ENCODE assay signal across 14 mouse cellular contexts in genomic region chr1:19213171-19213570, GRCm38 (mm10). TPM values are rescaled to one million over a fixed set of nuclear protein-coding genes. Genes with fewer than 3 reads are reported as not detected.
DNase-seq lines count a peak whose midpoint lies in the region; ATAC-seq lines count a peak whose summit lies in the region.
"Had no signal": no experiment of that assay in that cellular context is flagged by ENCODE, and none has a peak within 500 bp of the region (broad histone marks: within the 10 kb centered on the region; RNA-seq: fewer than 3 reads in every experiment).

No protein-coding gene starts in this region.

- no peak for DNase-seq in kidney, postnatal 14 days
- DNase-seq in hindbrain, embryonic 11.5 days (ENCODE audit: low spot score): no peak
- no peak for DNase-seq in midbrain, embryonic 10.5 days (ENCODE audit: low spot score)
- DNase-seq in lung, postnatal 25 days (ENCODE audit: low spot score): no peak
- DNase-seq in ovary, adult 18-20 months (ENCODE audit: low spot score): no peak
- DNase-seq: adrenal gland, adult 8-10 months; cerebellum, adult 18-20 months; gastrocnemius, postnatal 36 days; kidney, adult 18-20 months; lung, adult 2 months; thymus, postnatal 25 days had no signal

- H3K4me2 ChIP-seq in kidney, embryonic 16.5 days (replicated peaks; ENCODE audit: low read depth, low read length): peak overlapping the region; percentile 37
- peak overlapping the region; percentile 26 for H3K4me2 ChIP-seq in hindbrain, embryonic 11.5 days (replicated peaks; ENCODE audit: low read depth, low read length)
- H3K4me2 ChIP-seq in neural tube, embryonic 15.5 days: peak overlapping the region; percentile 15

- H3K27ac ChIP-seq in kidney, embryonic 16.5 days (ENCODE audit: low read length): 0 out of 2 replicates have a peak overlapping the region, but pooled peaks have one; percentile 50
- no peak overlapping the region for H3K27ac ChIP-seq in hindbrain, embryonic 11.5 days (ENCODE audit: low read depth, low read length)
- no peak overlapping the region for H3K27ac ChIP-seq in midbrain, embryonic 10.5 days (replicated peaks)
- H3K27ac ChIP-seq in neural tube, embryonic 15.5 days (replicated peaks): peak overlapping the region; percentile 28; the same call in 1 of the 2 replicates

- peaks cover 92% of the 10 kb centered on the region for H3K27me3 ChIP-seq in kidney, embryonic 16.5 days (ENCODE audit: insufficient read depth, low read length)
- peaks cover 67% of the 10 kb centered on the region for H3K27me3 ChIP-seq in hindbrain, embryonic 11.5 days (ENCODE audit: control insufficient read depth, insufficient read depth, low read length)
- peaks cover 100% of the 10 kb centered on the region for H3K27me3 ChIP-seq in midbrain, embryonic 10.5 days (ENCODE audit: low read depth, poor library complexity, severe bottlenecking)
- H3K27me3 ChIP-seq in neural tube, embryonic 15.5 days (replicated peaks): peaks cover 61% of the 10 kb centered on the region

- H3K4me3 ChIP-seq in kidney, embryonic 16.5 days (ENCODE audit: low read length): peak overlapping the region; percentile 54
- peak overlapping the region; percentile 41 for H3K4me3 ChIP-seq in hindbrain, embryonic 11.5 days (ENCODE audit: low read depth, low read length)
- H3K4me3 ChIP-seq in midbrain, embryonic 10.5 days: 0 out of 2 replicates have a peak overlapping the region, but pooled peaks have one; percentile 14
- H3K4me3 ChIP-seq in neural tube, embryonic 15.5 days (replicated peaks): peak overlapping the region; percentile 15; the same call in 1 of the 2 replicates

- no peaks in the 10 kb centered on the region for H3K4me1 ChIP-seq in kidney, embryonic 16.5 days (ENCODE audit: insufficient read depth, low read length)
- H3K4me1 ChIP-seq in hindbrain, embryonic 11.5 days (replicated peaks; ENCODE audit: control insufficient read depth, insufficient read depth, low read length): no peaks in the 10 kb centered on the region
- peaks cover 16% of the 10 kb centered on the region for H3K4me1 ChIP-seq in midbrain, embryonic 10.5 days
- H3K4me1 ChIP-seq in neural tube, embryonic 15.5 days: peaks cover 22% of the 10 kb centered on the region

- no peak for ATAC-seq in kidney, embryonic 16.5 days (ENCODE audit: low FRiP score, low TSS enrichment)
- no peak for ATAC-seq in hindbrain, embryonic 11.5 days (ENCODE audit: low FRiP score)
- no peak for ATAC-seq in neural tube, embryonic 15.5 days (ENCODE audit: low FRiP score)
- ATAC-seq: Patski had no signal

- 0% methylated on average over 4 of the region's 4 CpGs for WGBS in kidney, embryonic 16.5 days
- WGBS in hindbrain, embryonic 11.5 days: 2% methylated on average over 4 of the region's 4 CpGs
- WGBS in midbrain, embryonic 10.5 days: under 1% methylated on average over 4 of the region's 4 CpGs
- 6% methylated on average over 4 of the region's 4 CpGs for WGBS in neural tube, embryonic 15.5 days

- H3K36me3 ChIP-seq in kidney, embryonic 16.5 days (ENCODE audit: insufficient read depth, low read length): no peaks in the 10 kb centered on the region
- H3K36me3 ChIP-seq in hindbrain, embryonic 11.5 days (ENCODE audit: control insufficient read depth, insufficient read depth, low read length): no peaks in the 10 kb centered on the region
- no peaks in the 10 kb centered on the region for H3K36me3 ChIP-seq in midbrain, embryonic 10.5 days
- no peaks in the 10 kb centered on the region for H3K36me3 ChIP-seq in neural tube, embryonic 15.5 days

- peak overlapping the region; percentile 65 for H3K9ac ChIP-seq in kidney, embryonic 16.5 days (replicated peaks; ENCODE audit: low read length)
- H3K9ac ChIP-seq in hindbrain, embryonic 11.5 days (ENCODE audit: low read depth, low read length): 0 out of 2 replicates have a peak overlapping the region, but pooled peaks have one; percentile 7
- no peak overlapping the region for H3K9ac ChIP-seq in neural tube, embryonic 15.5 days (replicated peaks)

- H3K9me3 ChIP-seq in kidney, embryonic 16.5 days (ENCODE audit: low read length): no peaks in the 10 kb centered on the region
- no peaks in the 10 kb centered on the region for H3K9me3 ChIP-seq in hindbrain, embryonic 11.5 days (ENCODE audit: control insufficient read depth, low read length)
- no peaks in the 10 kb centered on the region for H3K9me3 ChIP-seq in midbrain, embryonic 10.5 days (replicated peaks)
- H3K9me3 ChIP-seq in neural tube, embryonic 15.5 days (replicated peaks): no peaks in the 10 kb centered on the region

RNA-seq across cellular contexts. Expression of gene Tfap2b, which starts 4.5 kb away (rescaled TPM):
- polyA plus RNA-seq in kidney, embryonic 16.5 days (2015; fragmentation: Nextera tagmentation; extraction: Ambion mirVana): 54.5 and 62.1 TPM in 2 replicates
- 72.5 and 75.7 TPM in 2 replicates for polyA plus RNA-seq in hindbrain, embryonic 11.5 days (2014; fragmentation: Nextera tagmentation; extraction: Ambion mirVana)
- 24.7 and 33.7 TPM in 2 replicates for polyA plus RNA-seq in midbrain, embryonic 10.5 days (2016; fragmentation: Nextera tagmentation; extraction: Ambion mirVana)
- polyA plus RNA-seq in neural tube, embryonic 15.5 days (2015; fragmentation: Nextera tagmentation; extraction: Ambion mirVana): 29.5 and 46.0 TPM in 2 replicates
- polyA plus RNA-seq: lung, adult 2 months; Patski had no signal

Comparison
In these comparisons a context has a peak if more than half of its experiments do, and no peak if none do; other contexts are left out.
1. H3K27ac ChIP-seq: peak in kidney, embryonic 16.5 days (single experiment) and neural tube, embryonic 15.5 days (single experiment); none in hindbrain, embryonic 11.5 days (single experiment) and midbrain, embryonic 10.5 days (single experiment).
2. Peak in every context shown above with its lines, with median percentiles within 50 percentile points of each other: H3K4me2 ChIP-seq and H3K4me3 ChIP-seq.